Mouse (Mus musculus) stomach, embryonic 16.5 days (tissue): Measurements from ENCODE around the gene Kalrn. TPM values are rescaled to one million over a fixed set of nuclear protein-coding genes. Genes with fewer than 3 reads are reported as not detected.

Source experiments
- ATAC-seq: fragments of 200-750 bp; cut with Nextera tagmentation; 2 replicates; pipeline ENCODE4 v1.8.0; 2017; ENCODE audit warnings: moderate number of reproducible peaks, moderate TSS enrichment; ENCODE audit not compliant: insufficient read depth, low FRiP score
- H3K27ac ChIP-seq: fragments of 300-500 bp; sonication (generic); 2 replicates; pipeline ENCODE4 v1.5.1; 2014; ENCODE audit warnings: low read length
- H3K27me3 ChIP-seq: fragments of 300-500 bp; sonication (generic); 2 replicates; pipeline ENCODE4 v1.6.1; 2014; ENCODE audit warnings: low read length, control low read depth, mixed read lengths; ENCODE audit not compliant: control insufficient read depth, insufficient read depth
- H3K36me3 ChIP-seq: fragments of 300-500 bp; sonication (generic); 2 replicates; pipeline ENCODE4 v1.6.1; 2014; ENCODE audit warnings: low read length; ENCODE audit not compliant: control insufficient read depth, insufficient read depth
- H3K4me1 ChIP-seq: fragments of 300-500 bp; sonication (generic); 2 replicates; pipeline ENCODE4 v1.6.1; 2014; ENCODE audit warnings: low read length, control low read depth, mixed read lengths; ENCODE audit not compliant: control insufficient read depth, insufficient read depth
- H3K4me2 ChIP-seq: fragments of 300-500 bp; sonication (generic); 2 replicates; pipeline ENCODE4 v1.6.1; 2014; ENCODE audit warnings: low read depth, low read length, mixed read lengths
- H3K4me3 ChIP-seq: fragments of 300-500 bp; sonication (generic); replicated peaks from 2 replicates; pipeline ENCODE4 v1.5.1; 2014; ENCODE audit warnings: mild to moderate bottlenecking, low read length
- H3K9ac ChIP-seq: fragments of 300-500 bp; sonication (generic); 2 replicates; pipeline ENCODE4 v1.6.1; 2014; ENCODE audit warnings: low read length
- H3K9me3 ChIP-seq: fragments of 300-500 bp; sonication (generic); replicated peaks from 2 replicates; pipeline ENCODE4 v1.6.1; 2016; ENCODE audit warnings: low read length, control low read depth; ENCODE audit not compliant: control insufficient read depth
- WGBS: fragments of 180-500 bp; shearing (Covaris S2); extraction: QIAGEN DNeasy Blood & Tissue Kit; methylation state at CpG from one replicate; pipeline ENCODE4 v1.1.7; 2014; 5-methylcytosine and 5-hydroxymethylcytosine counted together
- polyA plus RNA-seq: library from polyadenylated mRNA; unstranded; fragments of >200 nt; fragmentation: Nextera tagmentation; extraction: Ambion mirVana; gene quantifications from 2 replicates; pipeline ENCODE4 v1.2.1, GENCODE M21; 2015

Gene Kalrn
- polyA plus RNA-seq, 1 experiment from 2014 or later: 22.7 TPM

DNA sequence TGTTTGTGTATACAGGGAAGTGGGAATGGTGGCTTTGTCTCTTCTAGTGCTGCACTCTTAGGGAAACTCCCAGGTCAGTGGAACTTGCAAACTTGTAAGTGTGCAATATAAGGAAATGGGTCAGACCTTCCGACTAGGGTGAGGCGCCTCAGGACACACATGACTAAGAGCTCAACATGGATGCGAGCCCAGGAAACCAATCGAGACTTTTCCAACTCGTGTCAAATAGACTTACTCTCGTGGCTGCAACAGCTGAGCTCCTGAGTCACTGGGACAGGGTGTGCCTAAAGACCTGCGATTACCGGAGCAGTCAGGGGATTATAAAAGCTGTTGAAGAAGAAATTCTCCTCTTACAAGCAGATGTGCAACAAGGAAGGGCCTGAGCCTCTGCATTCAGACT lies 572.6 kb downstream of the Kalrn start:
- no peak overlapping the region for H3K9ac ChIP-seq
- H3K4me1 ChIP-seq: peaks cover 11% of the 10 kb centered on the region
- H3K9me3 ChIP-seq: no peaks in the 10 kb centered on the region
- H3K36me3 ChIP-seq: no peaks in the 10 kb centered on the region
- peak; percentile 32; the same call in 1 of the 2 replicates for ATAC-seq
- H3K4me2 ChIP-seq: no peak overlapping the region
- H3K4me3 ChIP-seq: no peak overlapping the region
- no peaks in the 10 kb centered on the region for H3K27me3 ChIP-seq
- 42% methylated on average over 8 of the region's 8 CpGs for WGBS
- peak overlapping the region; percentile 22; the same call in 1 of the 2 replicates for H3K27ac ChIP-seq

DNA sequence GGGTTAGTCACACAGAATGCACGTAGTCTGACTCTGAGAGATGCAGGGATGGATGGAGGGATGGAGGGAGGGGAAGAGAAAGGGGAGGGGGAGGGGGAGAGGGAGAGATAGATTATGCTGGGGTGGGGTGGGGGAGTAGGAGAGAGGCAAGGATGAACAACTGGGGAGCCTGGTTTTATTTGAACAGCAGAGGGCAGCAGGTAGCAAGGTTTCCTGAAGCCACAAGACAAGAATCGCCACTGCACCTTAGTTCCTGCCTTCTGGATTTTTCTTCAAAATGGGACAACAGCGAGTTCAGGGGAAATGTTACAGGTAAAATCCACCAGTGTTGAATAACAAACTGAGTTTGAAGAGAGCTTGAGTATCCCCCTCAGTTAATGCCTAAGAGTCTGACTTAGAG lies 573.9 kb downstream of the Kalrn start:
- no peak for ATAC-seq

DNA sequence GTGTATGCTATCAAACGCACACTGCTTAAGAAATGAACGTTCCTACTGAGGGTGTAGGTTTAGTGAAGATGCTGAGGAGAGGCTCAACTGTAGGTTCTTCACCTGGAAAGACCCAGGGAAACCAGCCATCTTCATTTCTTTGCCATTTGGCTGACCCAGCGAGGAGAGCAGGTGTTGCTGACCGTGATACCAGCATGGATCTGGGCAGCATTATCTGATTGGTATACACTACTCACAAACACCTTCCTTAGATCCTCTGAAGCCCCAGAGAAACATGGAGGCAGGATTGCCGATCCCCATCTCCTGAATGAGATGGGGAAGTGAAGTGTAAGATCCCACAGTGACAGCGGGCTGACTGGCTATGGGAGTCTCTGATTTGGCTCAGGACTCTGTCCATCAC lies 575.3 kb downstream of the Kalrn start:
- H3K4me2 ChIP-seq: no peak overlapping the region
- H3K27me3 ChIP-seq: no peaks in the 10 kb centered on the region
- no peaks in the 10 kb centered on the region for H3K4me1 ChIP-seq
- H3K9me3 ChIP-seq: no peaks in the 10 kb centered on the region
- H3K27ac ChIP-seq: no peak overlapping the region
- ATAC-seq: no peak
- no peak overlapping the region for H3K4me3 ChIP-seq
- no peak overlapping the region for H3K9ac ChIP-seq
- H3K36me3 ChIP-seq: no peaks in the 10 kb centered on the region
- 78% methylated on average over 6 of the region's 6 CpGs for WGBS

More for the DNA sequence above, 573.9 kb downstream of the Kalrn start:
- Histone ChIP-seq H3K9ac (no peak overlapping the region), H3K4me2 (no peak overlapping the region), H3K27me3 (no peaks in the 10 kb centered on the region), H3K4me1 (peaks cover 6% of the 10 kb centered on the region), H3K36me3 (no peaks in the 10 kb centered on the region), H3K4me3 (no peak overlapping the region), H3K27ac (no peak overlapping the region), H3K9me3 (no peaks in the 10 kb centered on the region)
- 29% methylated on average over 3 of the region's 3 CpGs for WGBS

DNA sequence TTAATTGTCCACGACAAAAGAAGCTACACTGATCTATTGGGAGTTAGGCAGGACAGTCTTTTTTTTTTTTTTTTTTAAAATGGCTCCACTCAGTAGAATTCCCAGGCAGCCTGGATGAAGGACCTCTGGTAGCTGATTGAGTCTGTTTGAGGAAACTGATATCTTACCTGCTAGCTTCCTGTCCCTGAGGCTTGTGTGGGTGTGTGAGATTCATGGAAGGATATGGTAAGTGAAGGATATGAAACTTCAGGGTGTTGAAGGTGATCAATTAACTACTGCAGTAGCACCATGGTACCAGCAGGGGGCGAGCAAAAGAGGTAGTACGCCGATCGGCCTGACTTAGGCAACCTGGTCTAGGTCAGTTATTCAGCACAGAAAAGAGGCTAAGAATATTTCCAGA lies 577.3 kb downstream of the Kalrn start:
- Histone ChIP-seq H3K36me3 (no peaks in the 10 kb centered on the region), H3K4me1 (no peaks in the 10 kb centered on the region; the same call in 1 of the 2 replicates), H3K9me3 (no peaks in the 10 kb centered on the region), H3K4me2 (no peak overlapping the region), H3K27me3 (no peaks in the 10 kb centered on the region), H3K9ac (no peak overlapping the region), H3K27ac (no peak overlapping the region), H3K4me3 (no peak overlapping the region)
- 9% methylated on average over 5 of the region's 5 CpGs for WGBS
- ATAC-seq: no peak

DNA sequence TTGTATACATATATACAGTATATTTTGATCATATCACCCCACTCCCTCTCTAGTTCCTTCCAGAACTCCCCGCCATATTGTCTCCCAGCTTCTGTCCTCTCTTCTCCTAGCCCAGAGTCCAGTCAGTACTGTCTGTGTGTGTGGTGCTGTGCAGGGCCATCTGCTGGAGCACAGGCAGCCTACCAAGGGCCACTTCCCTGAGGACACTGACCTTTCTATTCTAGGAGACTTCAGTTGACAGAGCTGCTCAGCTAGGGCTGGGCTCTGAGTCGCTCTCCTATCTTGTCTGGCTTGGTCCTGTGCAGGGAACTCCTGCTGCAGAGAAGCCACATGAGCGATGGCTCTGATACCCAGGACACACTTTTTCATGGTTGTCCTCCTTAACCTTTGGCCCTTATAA lies 577.8 kb downstream of the Kalrn start:
- 77% methylated on average over 3 of the region's 3 CpGs for WGBS
- Histone ChIP-seq H3K36me3 (no peaks in the 10 kb centered on the region), H3K27ac (no peak overlapping the region), H3K4me3 (no peak overlapping the region), H3K27me3 (no peaks in the 10 kb centered on the region), H3K4me2 (no peak overlapping the region), H3K9ac (no peak overlapping the region), H3K4me1 (peaks cover 4% of the 10 kb centered on the region), H3K9me3 (no peaks in the 10 kb centered on the region)
- ATAC-seq: no peak

DNA sequence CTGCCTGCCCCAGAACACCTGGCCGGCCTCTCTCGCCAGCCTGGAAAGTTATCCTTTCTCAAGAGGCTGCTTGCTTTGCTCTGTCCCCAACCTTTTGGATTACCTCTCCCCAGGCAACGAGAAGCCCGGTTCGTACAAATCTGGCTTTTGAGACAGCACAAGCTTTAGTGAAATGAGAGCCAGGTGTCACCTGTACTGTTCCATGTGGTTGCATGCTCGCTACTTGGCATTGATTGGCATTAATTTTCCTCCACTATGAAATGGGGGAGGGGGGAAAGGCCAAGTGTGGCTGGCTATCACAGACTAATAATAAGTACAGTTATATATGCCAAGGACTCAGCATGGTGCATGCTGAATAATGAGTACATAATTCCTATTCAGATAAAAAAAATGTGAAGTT lies 579.0 kb downstream of the Kalrn start:
- H3K27me3 ChIP-seq: no peaks in the 10 kb centered on the region
- H3K9me3 ChIP-seq: no peaks in the 10 kb centered on the region
- H3K4me3 ChIP-seq: no peak overlapping the region
- H3K36me3 ChIP-seq: no peaks in the 10 kb centered on the region
- 88% methylated on average over 6 of the region's 6 CpGs for WGBS
- ATAC-seq: no peak
- H3K4me2 ChIP-seq: no peak overlapping the region
- peaks cover 4% of the 10 kb centered on the region for H3K4me1 ChIP-seq
- H3K9ac ChIP-seq: no peak overlapping the region
- H3K27ac ChIP-seq: no peak overlapping the region

DNA sequence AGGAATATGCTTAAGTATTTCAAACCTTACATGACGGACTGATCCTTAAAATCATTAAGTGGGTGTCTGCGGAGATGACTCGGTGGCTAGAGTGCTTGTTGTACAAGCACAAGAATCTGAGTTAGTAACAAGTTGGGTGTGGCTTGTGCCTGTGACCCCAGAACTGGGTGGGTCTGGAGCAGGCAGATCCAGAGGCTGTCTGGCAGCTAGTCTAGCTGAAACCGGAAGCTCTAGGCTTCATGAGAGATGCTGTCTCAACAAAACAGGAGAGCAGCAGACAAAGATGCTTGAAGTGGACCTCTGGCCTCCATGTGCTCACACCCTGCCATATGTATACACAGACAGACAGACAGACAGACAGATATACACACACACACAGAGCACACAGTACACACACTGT lies 582.6 kb downstream of the Kalrn start:
- 53% methylated on average over 4 of the region's 4 CpGs for WGBS
- no peak overlapping the region for H3K4me3 ChIP-seq
- no peaks in the 10 kb centered on the region for H3K9me3 ChIP-seq
- peaks cover 4% of the 10 kb centered on the region for H3K4me1 ChIP-seq
- no peak overlapping the region for H3K4me2 ChIP-seq
- H3K36me3 ChIP-seq: no peaks in the 10 kb centered on the region
- H3K9ac ChIP-seq: no peak overlapping the region
- H3K27ac ChIP-seq: no peak overlapping the region
- no peak for ATAC-seq
- no peaks in the 10 kb centered on the region for H3K27me3 ChIP-seq

DNA sequence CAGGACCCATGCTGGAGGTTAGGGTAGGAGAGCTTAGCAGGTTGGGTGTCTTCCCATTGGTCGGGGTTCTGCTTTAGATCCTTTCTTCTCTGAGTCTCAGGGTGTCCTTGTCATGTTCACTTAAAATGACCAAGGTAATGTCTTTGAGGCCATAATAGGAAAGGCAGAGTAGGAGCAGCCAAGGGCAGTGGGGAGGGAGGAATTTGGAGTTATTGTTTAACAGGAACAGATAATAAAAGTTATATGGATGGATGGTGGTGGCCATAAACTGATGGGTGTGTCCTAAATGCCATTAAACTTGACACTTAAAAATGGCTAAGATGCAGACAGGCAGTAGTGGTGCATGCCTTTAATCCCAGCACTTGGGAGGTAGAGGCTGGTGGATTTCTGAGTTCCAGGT lies 584.2 kb downstream of the Kalrn start:
- Histone ChIP-seq H3K4me2 (no peak overlapping the region), H3K27ac (no peak overlapping the region)
- WGBS: 88% methylated on average over 1 of the region's 1 CpGs

DNA sequence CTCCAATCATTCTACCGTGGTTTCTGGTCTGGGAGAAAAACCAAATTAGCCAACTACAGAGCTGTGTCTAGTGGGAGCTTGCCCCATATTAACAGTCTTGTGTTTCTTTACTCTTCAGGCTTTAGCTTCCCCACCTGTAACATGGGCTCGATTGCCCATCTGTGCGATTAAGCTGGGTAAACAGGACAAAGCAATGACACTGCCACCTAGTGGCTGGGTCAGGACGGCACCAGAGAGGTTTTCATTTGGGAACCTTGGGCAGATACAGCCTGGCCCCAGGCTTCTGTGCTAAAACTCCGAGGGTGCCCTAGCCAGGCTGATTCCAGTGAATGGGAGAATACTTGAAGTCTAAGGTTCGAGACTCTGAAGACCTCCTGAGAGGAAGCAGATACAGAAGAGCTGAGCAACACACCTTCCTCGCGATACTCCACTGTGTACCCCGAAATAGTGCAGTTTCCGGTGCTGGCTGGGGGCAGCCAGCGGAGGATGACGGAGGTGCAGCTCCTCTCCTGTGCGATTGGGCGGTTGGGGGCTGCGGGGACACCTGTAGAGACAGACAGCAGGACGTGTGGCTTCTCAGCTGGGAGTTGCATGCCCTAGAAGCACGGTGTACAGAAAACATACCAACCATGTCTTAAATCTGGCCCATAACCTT lies 584.8 kb downstream of the Kalrn start:
- H3K4me3 ChIP-seq: no peak overlapping the region
- no peaks in the 10 kb centered on the region for H3K27me3 ChIP-seq
- WGBS: 58% methylated on average over 17 of the region's 17 CpGs
- H3K36me3 ChIP-seq: no peaks in the 10 kb centered on the region
- no peak for ATAC-seq
- no peak overlapping the region for H3K27ac ChIP-seq
- H3K9me3 ChIP-seq: no peaks in the 10 kb centered on the region
- H3K4me1 ChIP-seq: peaks cover 4% of the 10 kb centered on the region
- H3K4me2 ChIP-seq: no peak overlapping the region
- no peak overlapping the region for H3K9ac ChIP-seq

More for the DNA sequence above, 584.2 kb downstream of the Kalrn start:
- H3K4me3 ChIP-seq: no peak overlapping the region
- no peak for ATAC-seq
- no peaks in the 10 kb centered on the region for H3K27me3 ChIP-seq
- H3K9ac ChIP-seq: no peak overlapping the region
- no peaks in the 10 kb centered on the region for H3K9me3 ChIP-seq
- peaks cover 4% of the 10 kb centered on the region for H3K4me1 ChIP-seq
- no peaks in the 10 kb centered on the region for H3K36me3 ChIP-seq
